Mouse (Mus musculus): ENCODE results near the gene Efna2. TPM values are rescaled to one million over a fixed set of nuclear protein-coding genes. Genes with fewer than 3 reads are reported as not detected.
A peak's percentile ranks its signal among the peaks of the same experiment; 100 is the strongest.

Gene Efna2
- polyA plus RNA-seq, 1 experiment from 2014 or later, result 24.8 TPM

- H3K36me3 ChIP-seq (ENCODE audit: control insufficient read depth, insufficient read depth, low read length), result peaks cover 17% of the 10 kb centered on the region
- no peaks in the 10 kb centered on the region for H3K9me3 ChIP-seq (ENCODE audit: control insufficient read depth, low read length)
- peaks cover 17% of the 10 kb centered on the region for H3K4me1 ChIP-seq (replicated peaks; ENCODE audit: control insufficient read depth, insufficient read depth, low read length)
- 0% methylated on average over 41 of the region's 48 CpGs for WGBS
- H3K9ac ChIP-seq (ENCODE audit: low read depth, low read length), result peak overlapping the region; percentile 99
- DNase-seq (ENCODE audit: low spot score), result peak; percentile 96
- H3K4me2 ChIP-seq (replicated peaks; ENCODE audit: low read depth, low read length), result peak overlapping the region; percentile 57
- H3K4me3 ChIP-seq (ENCODE audit: low read depth, low read length), result peak overlapping the region; percentile 95
- ATAC-seq (ENCODE audit: low FRiP score), result peak; percentile 61
- H3K27me3 ChIP-seq (ENCODE audit: control insufficient read depth, insufficient read depth, low read length), result 0 out of 2 replicates have a peak, but pooled peaks cover 2% of the 10 kb centered on the region
- H3K27ac ChIP-seq (ENCODE audit: low read depth, low read length), result peak overlapping the region; percentile 97
Measured at GRCm38 (mm10) chr10:80168038-80168661, 11.1 kb upstream of the Efna2 start.

GRCm38 (mm10) chr10:80169070-80169469 is 10.2 kb upstream of the Efna2 start:
- DNase-seq (ENCODE audit: low spot score) (no peak), ATAC-seq (ENCODE audit: low FRiP score) (no peak)
- Histone ChIP-seq H3K4me3 (ENCODE audit: low read depth, low read length) (peak overlapping the region; percentile 95; the same call in 1 of the 2 replicates), H3K27ac (ENCODE audit: low read depth, low read length) (no peak overlapping the region), H3K9me3 (ENCODE audit: control insufficient read depth, low read length) (no peaks in the 10 kb centered on the region), H3K4me2 (replicated peaks; ENCODE audit: low read depth, low read length) (peak overlapping the region; percentile 57), H3K36me3 (ENCODE audit: control insufficient read depth, insufficient read depth, low read length) (peaks cover 17% of the 10 kb centered on the region), H3K27me3 (ENCODE audit: control insufficient read depth, insufficient read depth, low read length) (0 out of 2 replicates have a peak, but pooled peaks cover 2% of the 10 kb centered on the region), H3K4me1 (replicated peaks; ENCODE audit: control insufficient read depth, insufficient read depth, low read length) (peaks cover 17% of the 10 kb centered on the region), H3K9ac (ENCODE audit: low read depth, low read length) (peak overlapping the region; percentile 99; the same call in 1 of the 2 replicates)
- 77% methylated on average over 1 of the region's 1 CpGs for WGBS

- Histone ChIP-seq H3K9ac (ENCODE audit: low read depth, low read length) (no peak overlapping the region), H3K36me3 (ENCODE audit: control insufficient read depth, insufficient read depth, low read length) (peaks cover 17% of the 10 kb centered on the region), H3K27me3 (ENCODE audit: control insufficient read depth, insufficient read depth, low read length) (no peaks in the 10 kb centered on the region), H3K4me3 (ENCODE audit: low read depth, low read length) (no peak overlapping the region), H3K4me1 (replicated peaks; ENCODE audit: control insufficient read depth, insufficient read depth, low read length) (peaks cover 13% of the 10 kb centered on the region), H3K4me2 (replicated peaks; ENCODE audit: low read depth, low read length) (no peak overlapping the region), H3K9me3 (ENCODE audit: control insufficient read depth, low read length) (no peaks in the 10 kb centered on the region), H3K27ac (ENCODE audit: low read depth, low read length) (no peak overlapping the region)
- 94% methylated on average over 7 of the region's 7 CpGs for WGBS
- no peak for ATAC-seq (ENCODE audit: low FRiP score)
- no peak for DNase-seq (ENCODE audit: low spot score)
Measured at GRCm38 (mm10) chr10:80169651-80170050, 9.6 kb upstream of the Efna2 start.

GRCm38 (mm10) chr10:80170052-80170451 is 9.2 kb upstream of the Efna2 start:
- Histone ChIP-seq H3K27ac (ENCODE audit: low read depth, low read length) (no peak overlapping the region), H3K27me3 (ENCODE audit: control insufficient read depth, insufficient read depth, low read length) (no peaks in the 10 kb centered on the region), H3K4me1 (replicated peaks; ENCODE audit: control insufficient read depth, insufficient read depth, low read length) (peaks cover 11% of the 10 kb centered on the region), H3K4me3 (ENCODE audit: low read depth, low read length) (no peak overlapping the region), H3K9ac (ENCODE audit: low read depth, low read length) (no peak overlapping the region), H3K4me2 (replicated peaks; ENCODE audit: low read depth, low read length) (no peak overlapping the region), H3K9me3 (ENCODE audit: control insufficient read depth, low read length) (no peaks in the 10 kb centered on the region), H3K36me3 (ENCODE audit: control insufficient read depth, insufficient read depth, low read length) (peaks cover 17% of the 10 kb centered on the region)
- 96% methylated on average over 16 of the region's 16 CpGs for WGBS
- no peak for DNase-seq (ENCODE audit: low spot score)
- ATAC-seq (ENCODE audit: low FRiP score), result no peak

- Histone ChIP-seq H3K27ac (ENCODE audit: low read depth, low read length) (no peak overlapping the region), H3K4me2 (replicated peaks; ENCODE audit: low read depth, low read length) (no peak overlapping the region), H3K36me3 (ENCODE audit: control insufficient read depth, insufficient read depth, low read length) (peaks cover 17% of the 10 kb centered on the region), H3K4me3 (ENCODE audit: low read depth, low read length) (no peak overlapping the region), H3K9me3 (ENCODE audit: control insufficient read depth, low read length) (no peaks in the 10 kb centered on the region), H3K27me3 (ENCODE audit: control insufficient read depth, insufficient read depth, low read length) (no peaks in the 10 kb centered on the region), H3K9ac (ENCODE audit: low read depth, low read length) (no peak overlapping the region), H3K4me1 (replicated peaks; ENCODE audit: control insufficient read depth, insufficient read depth, low read length) (peaks cover 8% of the 10 kb centered on the region; the same call in 1 of the 2 replicates)
- no peak for DNase-seq (ENCODE audit: low spot score)
- ATAC-seq (ENCODE audit: low FRiP score), result no peak
- WGBS, result 97% methylated on average over 19 of the region's 19 CpGs
Measured at GRCm38 (mm10) chr10:80170601-80171021, 8.7 kb upstream of the Efna2 start.

- DNase-seq (ENCODE audit: low spot score), result no peak
- Histone ChIP-seq H3K27me3 (ENCODE audit: control insufficient read depth, insufficient read depth, low read length) (no peaks in the 10 kb centered on the region), H3K9ac (ENCODE audit: low read depth, low read length) (no peak overlapping the region), H3K36me3 (ENCODE audit: control insufficient read depth, insufficient read depth, low read length) (peaks cover 17% of the 10 kb centered on the region), H3K4me2 (replicated peaks; ENCODE audit: low read depth, low read length) (0 out of 2 replicates have a peak overlapping the region, but pooled peaks have one; percentile 7), H3K27ac (ENCODE audit: low read depth, low read length) (peak overlapping the region; percentile 86; the same call in 1 of the 2 replicates), H3K4me3 (ENCODE audit: low read depth, low read length) (no peak overlapping the region), H3K4me1 (replicated peaks; ENCODE audit: control insufficient read depth, insufficient read depth, low read length) (peaks cover 8% of the 10 kb centered on the region; the same call in 1 of the 2 replicates), H3K9me3 (ENCODE audit: control insufficient read depth, low read length) (no peaks in the 10 kb centered on the region)
- no peak for ATAC-seq (ENCODE audit: low FRiP score)
- 86% methylated on average over 15 of the region's 15 CpGs for WGBS
Measured at GRCm38 (mm10) chr10:80171252-80171651, 8.0 kb upstream of the Efna2 start.

GRCm38 (mm10) chr10:80171760-80172526 is 7.3 kb upstream of the Efna2 start:
- H3K4me1 ChIP-seq (replicated peaks; ENCODE audit: control insufficient read depth, insufficient read depth, low read length), result peaks cover 6% of the 10 kb centered on the region; the same call in 1 of the 2 replicates
- ATAC-seq (ENCODE audit: low FRiP score) (no peak), DNase-seq (ENCODE audit: low spot score) (peak; percentile 25)
- no peaks in the 10 kb centered on the region for H3K27me3 ChIP-seq (ENCODE audit: control insufficient read depth, insufficient read depth, low read length)
- H3K9ac ChIP-seq (ENCODE audit: low read depth, low read length), result peak overlapping the region; percentile 52; the same call in 1 of the 2 replicates
- H3K36me3 ChIP-seq (ENCODE audit: control insufficient read depth, insufficient read depth, low read length), result peaks cover 17% of the 10 kb centered on the region
- peak overlapping the region; percentile 67 for H3K4me2 ChIP-seq (replicated peaks; ENCODE audit: low read depth, low read length)
- WGBS, result 83% methylated on average over 44 of the region's 45 CpGs
- peak overlapping the region; percentile 50 for H3K4me3 ChIP-seq (ENCODE audit: low read depth, low read length)
- no peaks in the 10 kb centered on the region for H3K9me3 ChIP-seq (ENCODE audit: control insufficient read depth, low read length)
- peak overlapping the region; percentile 86 for H3K27ac ChIP-seq (ENCODE audit: low read depth, low read length)

GRCm38 (mm10) chr10:80172527-80173292 is 6.6 kb upstream of the Efna2 start, which contains the start of gene 1600002K03Rik:
Gene 1600002K03Rik (plus strand): TSS chr10:80172944.
- Histone ChIP-seq H3K4me3 (ENCODE audit: low read depth, low read length) (peak within 1 kb of the TSS; percentile 50), H3K4me1 (replicated peaks; ENCODE audit: control insufficient read depth, insufficient read depth, low read length) (peaks cover 6% of the 10 kb centered on the region; the same call in 1 of the 2 replicates), H3K36me3 (ENCODE audit: control insufficient read depth, insufficient read depth, low read length) (peaks cover 17% of the 10 kb centered on the region), H3K4me2 (replicated peaks; ENCODE audit: low read depth, low read length) (peak within 1 kb of the TSS; percentile 67), H3K9me3 (ENCODE audit: control insufficient read depth, low read length) (no peaks in the 10 kb centered on the region), H3K27ac (ENCODE audit: low read depth, low read length) (peak within 1 kb of the TSS; percentile 86), H3K27me3 (ENCODE audit: control insufficient read depth, insufficient read depth, low read length) (no peaks in the 10 kb centered on the region), H3K9ac (ENCODE audit: low read depth, low read length) (peak within 1 kb of the TSS; percentile 52)
- ATAC-seq (ENCODE audit: low FRiP score), result peak; percentile 74
- peak; percentile 91 for DNase-seq (ENCODE audit: low spot score)
- WGBS, result 9% methylated on average over 35 of the region's 35 CpGs
